Mouse (Mus musculus) adrenal gland, postnatal 4 days (tissue): Measurements from ENCODE around the gene Nudcd3. TPM values are rescaled to one million over a fixed set of nuclear protein-coding genes. Genes with fewer than 3 reads are reported as not detected.

Experiments used
- DNase-seq, 2 experiments: peaks; one replicate each; pipeline ENCODE4 v3.0.0; 2021 to 2022; ENCODE audit warnings: low spot score in 2 of 2, mixed read lengths in 2 of 2
- long read RNA-seq, 2 experiments: library from polyadenylated mRNA; stranded (forward); transcript quantifications; one replicate each; pipeline ENCODE4 v2.0.0; 2021
- total RNA-seq, 2 experiments: library from RNA; stranded (reverse); gene quantifications; 2 replicates each; pipeline ENCODE4 v1.2.3; 2021

The Nudcd3 gene
- 10 to 100 TPM; 57.8 to 59.0 TPM for total RNA-seq
- long read RNA-seq, experiment 1, transcript Nudcd3-201 (6 exons, 3,927 nt) = major isoform, 52 of 62 reads
- long read RNA-seq, experiment 1, partial matches to known transcripts = 2 of 62 reads
- long read RNA-seq, experiment 1, other reads (novel, unspliced or antisense) = 8 of 62 reads
- long read RNA-seq, experiment 2, transcript Nudcd3-201 (6 exons, 3,927 nt) = major isoform, 103 of 136 reads
- long read RNA-seq, experiment 2, partial matches to known transcripts = 16 of 136 reads
- long read RNA-seq, experiment 2, other reads (novel, unspliced or antisense) = 17 of 136 reads

- peak; percentile 64 to 77 for DNase-seq
These were observed at the start of gene Nudcd3 for GRCm38 (mm10) chr11:6200087-6200569. Gene Nudcd3 (minus strand): TSS chr11:6200415.

DNA sequence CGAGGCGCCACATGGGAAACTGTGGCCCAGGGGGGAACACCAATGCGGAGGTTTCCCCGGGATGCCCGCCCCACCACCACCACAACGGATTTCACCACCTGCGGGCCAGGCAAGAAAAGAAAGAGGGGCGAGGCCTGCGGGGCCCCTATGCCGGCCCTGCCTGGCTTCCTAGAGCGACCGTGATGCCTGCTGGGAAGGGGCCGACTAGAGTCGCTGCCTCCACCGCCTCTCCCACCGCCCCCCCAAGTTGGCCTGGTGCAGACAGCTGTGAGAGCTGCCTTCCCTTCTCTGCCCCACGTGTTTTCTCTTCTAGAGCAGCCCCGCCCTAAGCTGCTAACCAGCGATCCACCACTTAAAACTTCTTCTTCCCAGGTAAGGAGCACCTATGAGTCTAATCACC is 44.5 kb upstream of the Nudcd3 start:
- no peak for DNase-seq

DNA sequence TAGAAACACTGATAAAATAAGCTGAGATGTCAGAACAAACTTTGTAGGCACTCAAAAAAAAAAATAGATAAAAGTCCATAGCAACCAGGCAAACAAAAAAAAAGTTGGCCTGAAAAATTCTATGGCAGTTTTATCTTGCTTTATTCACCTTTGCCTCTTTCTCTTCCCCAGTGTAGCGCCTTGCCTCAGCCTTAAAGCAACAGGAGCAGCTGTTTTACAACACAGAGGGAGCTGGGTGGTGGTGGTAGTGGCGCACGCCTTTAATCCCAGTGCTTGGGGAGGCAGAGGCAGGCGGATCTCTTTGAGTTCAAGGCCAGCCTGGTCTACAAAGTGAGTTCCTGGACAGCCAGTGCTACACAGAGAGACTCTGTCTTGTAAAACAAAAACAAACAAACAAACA is 32.8 kb upstream of the Nudcd3 start:
- no peak for DNase-seq

DNA sequence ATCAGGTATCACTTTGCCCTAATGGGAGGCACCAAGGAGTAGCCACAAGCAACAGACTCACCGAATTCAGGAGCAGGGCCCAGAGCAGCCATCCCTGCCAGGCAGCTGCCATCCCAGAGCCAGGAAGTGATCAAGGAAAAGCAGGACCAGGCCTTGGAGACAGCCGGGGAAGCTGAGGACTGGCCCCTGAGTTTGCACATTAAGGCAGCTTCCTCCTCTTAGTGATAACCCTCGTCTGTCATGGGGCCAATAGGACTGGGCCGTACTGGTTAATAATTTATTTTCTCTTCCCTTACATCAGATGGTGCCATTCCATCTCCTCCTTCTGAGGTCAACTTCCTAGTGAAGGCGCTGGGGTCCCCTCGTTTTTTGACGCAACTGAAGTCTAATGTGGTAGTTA is 29.8 kb upstream of the Nudcd3 start, which contains the start of gene Npc1l1:
Gene Npc1l1 (minus strand): TSS at position 132 of the 400 bp plus-strand sequence.
- DNase-seq = no peak

- no peak for DNase-seq
These were observed 24.5 kb upstream of the Nudcd3 start for GRCm38 (mm10) chr11:6224541-6225229.

DNA sequence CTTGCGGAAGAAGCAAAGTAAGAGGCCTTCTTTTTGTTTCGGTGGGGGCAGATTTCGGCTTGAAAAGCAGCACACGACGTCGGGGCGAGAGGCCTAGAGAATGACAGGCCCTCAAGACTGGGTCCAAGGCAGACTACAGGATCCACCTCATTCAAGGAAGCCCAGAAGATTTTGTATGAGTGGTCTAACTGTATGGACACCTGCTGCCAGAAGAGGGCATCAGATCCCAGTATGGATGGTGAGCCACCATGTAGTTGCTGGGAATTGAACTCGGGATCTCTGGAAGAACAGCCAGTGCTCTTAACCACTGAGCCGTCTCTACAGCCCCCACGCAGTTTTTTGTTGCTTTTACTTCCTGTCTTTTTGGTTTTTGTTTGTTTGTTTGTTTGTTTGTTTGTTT is 22.0 kb upstream of the Nudcd3 start:
- no peak for DNase-seq

DNA sequence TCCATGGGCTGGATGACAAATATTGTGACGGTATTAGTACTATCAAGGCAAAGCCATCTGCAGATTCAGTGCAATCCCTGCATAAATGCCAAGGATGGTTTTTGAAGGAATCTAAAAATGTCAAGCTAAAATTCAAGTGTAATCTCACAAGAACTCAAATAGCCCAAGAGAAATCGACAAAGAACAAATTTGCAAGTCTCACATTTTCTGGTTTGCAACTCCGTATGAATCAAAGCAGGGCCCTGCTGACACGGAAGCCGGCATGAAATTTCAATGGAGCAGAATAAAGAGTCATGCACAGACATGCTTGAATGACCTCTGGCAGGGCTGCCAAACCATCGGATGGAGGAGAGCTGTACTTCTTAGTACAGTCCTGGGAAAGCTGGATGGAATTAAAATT is 19.8 kb upstream of the Nudcd3 start:
- no peak for DNase-seq

- no peak for DNase-seq
These were observed 18.1 kb upstream of the Nudcd3 start for GRCm38 (mm10) chr11:6218189-6218896.

DNA sequence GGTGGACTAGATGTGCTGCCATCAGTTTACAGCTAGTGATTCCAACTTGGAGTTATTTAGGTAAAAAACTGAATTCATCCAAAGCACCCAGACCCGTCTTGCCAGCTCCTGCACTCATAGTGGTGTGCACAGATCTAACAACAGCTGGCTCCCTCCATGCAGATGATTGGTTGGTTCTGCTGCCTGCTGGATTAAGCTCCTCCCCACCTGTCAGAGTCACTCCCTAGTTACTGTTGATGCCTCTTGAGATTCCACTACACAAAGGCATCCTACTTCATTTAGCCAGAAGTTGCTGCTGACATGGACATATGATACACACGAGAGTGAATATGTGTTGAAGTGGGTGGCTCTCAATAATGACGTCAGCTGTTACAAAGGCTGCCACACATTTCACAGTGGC is 16.6 kb upstream of the Nudcd3 start:
- no peak for DNase-seq

DNA sequence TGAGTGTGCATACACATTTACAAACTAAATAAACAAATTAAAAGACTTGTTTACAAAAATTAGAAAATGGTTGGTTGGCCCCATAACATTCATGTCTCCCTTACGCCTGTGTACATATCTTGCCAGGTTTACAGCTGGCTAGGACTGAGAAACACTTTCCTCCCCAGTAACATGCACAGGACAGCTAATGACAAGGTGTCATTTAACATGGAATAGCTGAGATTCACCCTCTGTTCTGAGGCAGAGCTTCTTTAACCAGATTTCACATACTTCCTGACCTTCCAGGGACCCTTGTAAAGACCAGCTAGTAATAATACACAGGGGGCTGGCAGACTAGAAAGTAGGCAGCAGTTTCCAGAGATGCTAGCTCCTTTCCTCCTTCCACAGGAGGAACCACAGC is 7.9 kb upstream of the Nudcd3 start:
- DNase-seq = no peak

GRCm38 (mm10) chr11:6207090-6207489 is 6.9 kb upstream of the Nudcd3 start:
- DNase-seq = no peak

DNA sequence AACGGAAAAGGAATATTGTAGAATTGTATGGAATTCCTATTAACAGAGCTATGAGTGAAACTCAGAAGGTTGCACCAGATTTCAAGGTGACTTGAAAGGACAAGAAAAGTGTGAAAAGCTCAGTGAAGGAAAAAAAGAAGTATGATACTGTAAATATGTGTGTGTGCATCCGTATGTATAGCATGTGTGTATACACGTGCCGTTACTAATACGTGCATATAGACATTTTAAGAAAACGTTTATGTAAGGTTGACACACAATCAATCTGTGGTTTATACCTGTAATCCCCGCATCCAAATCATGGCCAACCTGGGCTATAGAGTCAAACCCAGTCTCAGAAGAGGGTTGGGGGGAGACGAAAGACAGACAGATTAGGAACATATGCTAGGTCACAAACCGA is 355 bp upstream of the Nudcd3 start:
- DNase-seq = no peak

- DNase-seq = peak in 1 of 2 experiments; percentile 7
These were observed 667 bp downstream of the Nudcd3 start, which contains the start of gene A730071L15Rik for GRCm38 (mm10) chr11:6199410-6200086. Gene A730071L15Rik (plus strand): TSS chr11:6200029.

DNA sequence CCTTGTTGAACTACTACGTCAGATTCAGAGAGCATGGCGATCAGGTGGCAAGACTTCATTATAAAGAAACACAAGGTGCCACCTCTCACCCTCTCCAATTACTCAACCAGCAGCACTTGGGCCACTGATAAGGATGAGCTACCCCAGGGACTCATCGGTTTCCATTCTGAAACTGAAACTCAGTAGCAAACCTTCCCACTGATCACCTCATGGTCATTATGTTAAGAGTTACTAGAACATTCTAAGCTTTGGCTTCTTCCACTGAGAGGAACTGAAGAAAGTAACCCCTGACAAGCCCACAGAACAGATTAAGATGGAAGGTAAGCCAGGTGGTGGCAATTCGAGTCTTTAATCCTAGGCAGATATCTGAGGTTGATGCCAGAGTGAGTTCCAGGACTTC is 1.8 kb downstream of the Nudcd3 start:
- DNase-seq = no peak

- no peak for DNase-seq
These were observed 3.4 kb downstream of the Nudcd3 start for GRCm38 (mm10) chr11:6196780-6197179.

- peak; percentile 67 to 73 for DNase-seq
These were observed 12.3 kb downstream of the Nudcd3 start for GRCm38 (mm10) chr11:6187878-6188277.

DNA sequence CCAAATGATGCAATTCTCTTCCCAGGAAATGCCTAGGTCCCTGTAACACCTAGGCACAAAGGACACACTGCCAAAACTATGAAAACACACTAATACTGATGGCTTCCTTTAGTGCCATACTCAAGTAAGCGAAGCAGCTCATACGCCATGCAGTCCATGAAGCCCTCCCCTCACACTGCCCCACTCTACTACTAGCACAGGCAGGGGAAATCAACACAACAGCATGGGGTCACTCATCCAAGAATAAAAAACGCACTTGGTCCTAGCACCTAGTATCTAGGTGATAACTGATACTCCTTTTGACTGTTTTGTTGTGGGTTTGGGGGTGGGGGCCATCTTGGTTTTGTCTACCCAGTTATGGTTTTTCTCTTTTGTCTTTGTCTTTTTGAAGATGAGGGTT is 12.8 kb downstream of the Nudcd3 start:
- no peak for DNase-seq

- no peak for DNase-seq
These were observed 15.8 kb downstream of the Nudcd3 start for GRCm38 (mm10) chr11:6184202-6184935.

- DNase-seq = no peak
These were observed 17.0 kb downstream of the Nudcd3 start for GRCm38 (mm10) chr11:6183246-6183645.

GRCm38 (mm10) chr11:6180811-6181399 is 19.3 kb downstream of the Nudcd3 start:
- no peak for DNase-seq
